Mouse (Mus musculus) midbrain, postnatal 0 days (tissue): ENCODE data around the gene Psg16. TPM values are rescaled to one million over a fixed set of nuclear protein-coding genes. Genes with fewer than 3 reads are reported as not detected.
A peak's percentile ranks its signal among the peaks of the same experiment; 100 is the strongest.

Experiments
- ATAC-seq: fragments of 200-750 bp; cut with Nextera tagmentation; 2 replicates; pipeline ENCODE4 v1.8.0; 2017; ENCODE audit warnings: moderate number of reproducible peaks, mild to moderate bottlenecking, moderate TSS enrichment, moderate library complexity; ENCODE audit not compliant: low FRiP score
- DNase-seq: peaks from one replicate; pipeline ENCODE4 v3.0.0-alpha.2; 2015; ENCODE audit warnings: low spot score
- H3K27ac ChIP-seq: fragments of 300-500 bp; sonication (generic); 2 replicates; pipeline ENCODE4 v1.5.1; 2014; ENCODE audit warnings: low read depth, mild to moderate bottlenecking, low read length, mixed read lengths
- H3K27me3 ChIP-seq: fragments of 300-500 bp; sonication (generic); 2 replicates; pipeline ENCODE4 v1.6.1; 2014; ENCODE audit warnings: low read length, control low read depth, mixed read lengths; ENCODE audit not compliant: insufficient read depth
- H3K36me3 ChIP-seq: fragments of 300-500 bp; sonication (generic); 2 replicates; pipeline ENCODE4 v1.6.1; 2014; ENCODE audit warnings: low read length, control low read depth, mixed read lengths; ENCODE audit not compliant: insufficient read depth
- H3K4me1 ChIP-seq: fragments of 300-500 bp; sonication (generic); 2 replicates; pipeline ENCODE4 v1.6.1; 2014; ENCODE audit warnings: mild to moderate bottlenecking, control low read depth, antibody characterized with exemption, low read length, mixed read lengths; ENCODE audit not compliant: insufficient read depth
- H3K4me2 ChIP-seq: fragments of 300-500 bp; sonication (generic); 2 replicates; pipeline ENCODE4 v1.6.1; 2014; ENCODE audit warnings: low read depth, mild to moderate bottlenecking, low read length, mixed read lengths; ENCODE audit not compliant: poor library complexity, severe bottlenecking
- H3K4me3 ChIP-seq: fragments of 300-500 bp; sonication (generic); 2 replicates; pipeline ENCODE4 v1.5.1; 2014; ENCODE audit warnings: low read depth, mild to moderate bottlenecking, low read length, moderate library complexity
- H3K9ac ChIP-seq: fragments of 300-500 bp; sonication (generic); replicated peaks from 2 replicates; pipeline ENCODE4 v1.6.1; 2014; ENCODE audit warnings: mild to moderate bottlenecking, low read length, moderate library complexity, mixed read lengths; ENCODE audit not compliant: poor library complexity, severe bottlenecking
- H3K9me3 ChIP-seq: fragments of 300-500 bp; sonication (generic); 2 replicates; pipeline ENCODE4 v1.6.1; 2016; ENCODE audit warnings: low read length, control low read depth
- CTCF ChIP-seq: IDR thresholded peaks from 2 replicates; pipeline ENCODE4 v1.5.1; 2016; ENCODE audit warnings: antibody characterized with exemption, mild to moderate bottlenecking
- WGBS: fragments of 180-500 bp; shearing (Covaris S2); extraction: QIAGEN DNeasy Blood & Tissue Kit; methylation state at CpG from one replicate; pipeline ENCODE4 v1.1.7; 2014; 5-methylcytosine and 5-hydroxymethylcytosine counted together
- polyA plus RNA-seq: library from polyadenylated mRNA; unstranded; fragments of >200 nt; fragmentation: Nextera tagmentation; extraction: Ambion mirVana; gene quantifications from 2 replicates; pipeline ENCODE4 v1.2.1, GENCODE M21; 2015
- total RNA-seq: library from RNA; depleted of rRNA; stranded (reverse); fragments of >200 nt; gene quantifications from 2 replicates; pipeline ENCODE4 v1.2.3, GENCODE M21; 2014

Psg16 gene
- total and polyA plus RNA-seq, 2 experiments from 2014 or later: 3.9 to 6.8 TPM

GRCm38 (mm10) chr7:17026710-17027587 lies 46.9 kb upstream of the Psg16 start:
- peak overlapping the region; percentile 82 for H3K4me3 ChIP-seq
- H3K4me2 ChIP-seq: peak overlapping the region; percentile 62
- ATAC-seq (peak; percentile 70), DNase-seq (peak; percentile 87)
- 7% methylated on average over 24 of the region's 24 CpGs for WGBS
- peaks cover 12% of the 10 kb centered on the region for H3K4me1 ChIP-seq
- peak overlapping the region; percentile 78 for H3K27ac ChIP-seq
- no peaks in the 10 kb centered on the region for H3K27me3 ChIP-seq
- H3K9me3 ChIP-seq: no peaks in the 10 kb centered on the region
- peak; percentile 75 for TF ChIP-seq CTCF
- peak overlapping the region; percentile 91 for H3K9ac ChIP-seq
- H3K36me3 ChIP-seq: peaks cover 13% of the 10 kb centered on the region

GRCm38 (mm10) chr7:17027588-17028343 lies 46.1 kb upstream of the Psg16 start, which contains the start of gene Ppp5c:
Gene Ppp5c (minus strand): TSS chr7:17027924.
- ATAC-seq (peak; percentile 85), DNase-seq (peak; percentile 95)
- H3K4me1 ChIP-seq: peaks cover 12% of the 10 kb centered on the region
- peak within 1 kb of the TSS; percentile 82 for H3K4me3 ChIP-seq
- peaks cover 5% of the 10 kb centered on the region; the same call in 1 of the 2 replicates for H3K36me3 ChIP-seq
- peak within 1 kb of the TSS; percentile 91 for H3K9ac ChIP-seq
- no peak for TF ChIP-seq CTCF
- peak within 1 kb of the TSS; percentile 78 for H3K27ac ChIP-seq
- H3K27me3 ChIP-seq: no peaks in the 10 kb centered on the region
- H3K4me2 ChIP-seq: peak within 1 kb of the TSS; percentile 62
- WGBS: under 1% methylated on average over 55 of the region's 58 CpGs
- H3K9me3 ChIP-seq: no peaks in the 10 kb centered on the region

GRCm38 (mm10) chr7:17028923-17029322 lies 44.9 kb upstream of the Psg16 start:
- no peak overlapping the region for H3K4me2 ChIP-seq
- no peaks in the 10 kb centered on the region for H3K36me3 ChIP-seq
- ATAC-seq (no peak), DNase-seq (no peak)
- H3K4me3 ChIP-seq: no peak overlapping the region
- H3K9me3 ChIP-seq: no peaks in the 10 kb centered on the region
- no peak overlapping the region for H3K9ac ChIP-seq
- H3K4me1 ChIP-seq: peaks cover 12% of the 10 kb centered on the region
- no peak overlapping the region for H3K27ac ChIP-seq
- TF ChIP-seq CTCF: no peak
- WGBS: 73% methylated on average over 7 of the region's 7 CpGs
- H3K27me3 ChIP-seq: no peaks in the 10 kb centered on the region

GRCm38 (mm10) chr7:17030239-17030638 lies 43.6 kb upstream of the Psg16 start:
- ATAC-seq: no peak
- Histone ChIP-seq H3K4me1 (peaks cover 12% of the 10 kb centered on the region), H3K27me3 (no peaks in the 10 kb centered on the region), H3K4me3 (no peak overlapping the region), H3K9ac (no peak overlapping the region), H3K27ac (no peak overlapping the region), H3K9me3 (no peaks in the 10 kb centered on the region), H3K4me2 (no peak overlapping the region), H3K36me3 (no peaks in the 10 kb centered on the region)
- DNase-seq: no peak
- TF ChIP-seq CTCF: no peak
- WGBS: 77% methylated on average over 7 of the region's 7 CpGs

- 21% methylated on average over 9 of the region's 9 CpGs for WGBS
- no peak overlapping the region for H3K4me3 ChIP-seq
- no peaks in the 10 kb centered on the region for H3K9me3 ChIP-seq
- ATAC-seq (0 out of 2 replicates have a peak, but pooled peaks have one; percentile 57), DNase-seq (peak; percentile 74)
- H3K4me2 ChIP-seq: no peak overlapping the region
- H3K27ac ChIP-seq: no peak overlapping the region
- no peaks in the 10 kb centered on the region for H3K4me1 ChIP-seq
- 0 out of 2 replicates have a peak, but pooled peaks cover 6% of the 10 kb centered on the region for H3K36me3 ChIP-seq
- no peak for TF ChIP-seq CTCF
- no peaks in the 10 kb centered on the region for H3K27me3 ChIP-seq
- H3K9ac ChIP-seq: no peak overlapping the region
Measured at GRCm38 (mm10) chr7:17038018-17038695, 35.7 kb upstream of the Psg16 start.
